Mouse (Mus musculus): ENCODE data around the gene Galnt2.
A peak's percentile ranks its signal among the peaks of the same experiment; 100 is the strongest.

Galnt2 gene

GRCm38 (mm10) chr8:124235536-124235935 is 4.3 kb downstream of the Galnt2 start:
- no peak for DNase-seq

DNA sequence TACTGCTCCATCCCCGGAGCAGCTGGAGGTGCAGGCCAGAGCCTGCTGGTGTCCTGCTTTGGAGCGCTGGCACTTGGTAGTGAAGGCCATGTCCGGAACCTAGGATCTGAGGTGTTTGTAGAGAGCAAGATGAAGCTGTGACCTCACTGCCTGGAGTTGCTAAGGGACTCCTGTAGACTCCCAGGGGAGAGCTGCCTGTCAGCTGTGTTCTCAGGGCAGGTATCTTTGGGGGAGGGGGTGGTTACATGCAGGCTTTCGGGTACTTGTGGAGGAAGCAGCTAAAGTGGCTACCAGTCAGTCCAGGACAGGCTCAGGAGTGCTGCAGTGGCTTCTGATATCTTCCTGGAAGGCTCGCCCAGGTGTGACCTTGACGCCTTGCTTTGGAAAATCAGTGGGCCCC is 8.2 kb downstream of the Galnt2 start:
- DNase-seq: no peak

DNA sequence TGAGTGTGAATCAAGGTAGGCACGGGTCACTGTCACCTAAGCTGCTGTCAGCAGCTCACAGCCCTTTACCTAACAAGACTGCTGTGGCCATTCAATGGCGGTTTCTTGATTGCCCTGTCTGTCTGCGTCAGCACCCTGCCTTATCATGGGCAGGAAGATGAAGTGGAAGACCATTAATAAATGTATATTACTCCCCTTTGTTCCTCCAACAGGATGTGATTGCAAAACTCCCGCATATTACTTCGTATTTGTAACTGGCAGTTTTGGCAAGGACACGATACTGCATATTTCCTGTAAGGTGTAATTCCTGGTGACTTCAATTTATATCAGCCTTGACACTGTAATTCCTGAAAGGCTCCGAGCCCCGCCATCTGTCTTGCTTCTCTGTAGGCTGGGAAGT is 9.7 kb downstream of the Galnt2 start:
- peak in 1 of 2 experiments; percentile 5 for DNase-seq

DNA sequence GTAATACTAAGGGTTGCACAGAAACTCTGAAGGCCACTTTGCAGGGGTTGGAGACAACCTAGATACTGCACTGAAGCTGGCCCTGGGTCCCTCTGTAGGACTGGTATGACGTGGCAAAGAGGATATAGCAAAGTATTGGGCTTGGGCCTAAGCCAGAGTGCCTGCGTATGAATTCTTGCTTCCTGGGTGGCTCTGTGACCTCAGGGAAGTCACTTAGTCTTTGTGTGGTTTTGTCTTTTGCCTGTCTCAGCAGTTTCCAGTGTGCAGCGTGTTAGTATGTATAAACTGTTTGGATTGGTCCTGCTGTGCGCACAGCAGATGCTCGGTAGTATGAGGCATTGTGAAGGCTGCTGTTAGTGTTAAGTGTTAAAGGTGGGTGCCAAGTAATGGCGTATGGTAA is 11.0 kb downstream of the Galnt2 start:
- no peak for DNase-seq

GRCm38 (mm10) chr8:124242913-124243312 is 11.7 kb downstream of the Galnt2 start:
- peak in 1 of 2 experiments; percentile 2 for DNase-seq

DNA sequence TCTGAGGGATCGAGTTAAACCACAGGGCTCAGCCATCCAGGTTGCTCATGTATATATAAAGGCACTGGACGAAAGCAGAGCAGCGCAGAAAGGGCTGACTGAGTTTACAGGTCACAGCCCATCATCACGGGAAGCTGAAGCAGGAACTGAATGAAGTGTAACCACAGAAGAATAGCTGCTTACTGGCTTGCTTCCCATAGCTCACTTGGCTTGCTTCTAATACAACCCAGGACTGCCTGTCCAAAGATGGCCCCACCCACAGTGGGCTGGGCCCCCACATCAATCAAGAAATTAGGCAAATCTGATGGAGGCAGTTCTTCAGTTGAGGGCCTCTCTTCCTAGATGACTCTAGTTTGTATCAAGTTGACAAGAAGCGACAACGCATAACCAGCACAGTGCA is 16.4 kb downstream of the Galnt2 start:
- DNase-seq: no peak

DNA sequence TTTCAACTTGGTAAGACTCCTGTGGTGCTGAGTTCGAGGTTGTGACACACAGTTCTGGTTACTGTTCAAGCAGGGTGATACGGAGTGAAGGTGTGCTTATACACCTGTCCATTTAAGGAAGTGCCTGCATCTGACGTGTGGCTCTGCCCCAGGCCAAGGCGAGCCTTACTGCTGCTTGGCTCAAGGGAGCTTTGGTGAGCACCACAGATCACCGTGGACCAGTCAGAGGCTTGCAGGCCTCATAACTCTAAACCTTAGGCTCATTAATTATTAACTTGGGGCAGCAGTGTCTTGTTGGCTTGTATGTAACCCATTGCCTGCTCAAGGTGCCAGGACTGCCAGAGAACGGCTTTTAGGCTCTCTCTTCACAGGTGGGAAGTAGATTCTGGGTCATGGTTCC is 17.5 kb downstream of the Galnt2 start:
- no peak for DNase-seq

DNA sequence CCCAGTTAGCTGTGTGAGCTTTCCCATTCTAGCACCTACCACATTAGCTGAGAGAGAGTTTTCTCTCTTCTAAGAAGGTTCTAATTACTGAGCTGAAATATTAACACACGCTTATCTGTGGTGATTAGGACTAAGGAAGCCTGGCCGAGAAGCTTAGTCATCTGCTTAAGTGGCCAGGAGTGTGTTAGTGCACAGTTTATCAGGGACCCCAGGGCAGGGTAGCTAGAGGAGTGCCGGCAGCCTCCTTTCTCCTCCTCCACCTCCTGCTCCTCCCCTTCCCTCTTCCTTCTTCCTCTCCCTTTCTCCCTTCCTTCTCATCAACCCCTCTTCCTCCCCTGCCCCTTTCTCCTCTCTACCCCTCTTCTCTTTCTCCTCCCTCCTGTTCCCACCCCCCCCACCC is 19.1 kb downstream of the Galnt2 start:
- DNase-seq: no peak

DNA sequence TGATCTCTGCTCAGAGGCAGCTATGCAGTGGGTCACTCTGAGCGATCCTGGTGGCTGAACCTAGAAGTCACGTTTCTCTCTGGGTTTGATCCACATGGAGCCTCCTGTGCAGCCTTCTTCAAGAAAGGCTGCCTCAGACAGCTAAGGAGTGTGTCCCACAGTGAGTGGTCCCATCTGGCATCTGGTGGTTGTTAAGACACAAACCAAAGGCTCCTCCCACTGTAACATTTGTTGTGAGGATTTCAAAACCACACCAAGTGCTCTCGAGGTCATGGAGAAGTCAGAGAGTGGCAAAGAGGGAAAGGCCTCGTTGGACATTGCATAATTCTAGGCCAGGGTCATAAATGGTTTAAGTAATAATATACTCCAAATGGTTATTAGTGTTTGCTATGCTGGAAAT is 19.6 kb downstream of the Galnt2 start:
- DNase-seq: no peak

DNA sequence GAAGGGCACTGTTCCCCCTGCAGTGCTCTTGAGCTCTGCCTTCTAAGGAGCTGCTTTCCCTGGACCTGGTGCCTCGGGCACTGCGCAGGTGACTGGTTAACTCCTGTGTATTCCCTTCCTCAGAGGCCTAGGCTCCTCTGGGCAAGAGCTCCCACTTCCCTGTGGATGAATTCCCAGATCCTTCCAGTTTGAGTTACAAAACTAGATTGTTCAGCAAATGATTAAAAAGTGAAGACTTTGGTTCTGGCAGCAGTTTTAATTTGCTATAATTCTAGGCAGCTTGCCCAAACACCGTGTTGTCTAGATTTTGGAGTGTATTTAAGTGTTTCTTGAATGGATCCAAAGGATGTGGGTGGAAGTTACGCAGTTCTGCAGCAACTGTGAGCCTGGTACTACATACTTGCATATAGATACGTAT is 21.4 kb downstream of the Galnt2 start:
- DNase-seq: no peak

DNA sequence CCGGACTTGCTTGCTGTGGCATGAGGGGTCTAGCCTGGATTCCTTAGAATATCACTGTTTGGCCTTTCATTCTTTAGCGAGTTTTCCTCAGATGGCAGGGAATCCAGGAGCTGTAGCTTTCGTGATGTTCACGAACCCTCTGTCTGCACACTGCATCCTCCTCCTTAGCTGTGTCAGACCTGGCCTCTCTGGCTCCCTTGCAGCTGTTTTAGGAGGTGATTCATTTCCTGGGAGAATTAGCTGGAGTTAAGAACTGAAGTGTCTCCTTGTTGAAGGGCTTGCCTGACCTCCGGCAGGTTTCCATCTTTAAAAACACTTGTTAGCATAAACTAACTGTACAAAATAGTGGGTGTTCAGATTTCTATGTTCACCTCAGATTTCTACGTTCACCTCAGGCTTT is 22.7 kb downstream of the Galnt2 start:
- no peak for DNase-seq

DNA sequence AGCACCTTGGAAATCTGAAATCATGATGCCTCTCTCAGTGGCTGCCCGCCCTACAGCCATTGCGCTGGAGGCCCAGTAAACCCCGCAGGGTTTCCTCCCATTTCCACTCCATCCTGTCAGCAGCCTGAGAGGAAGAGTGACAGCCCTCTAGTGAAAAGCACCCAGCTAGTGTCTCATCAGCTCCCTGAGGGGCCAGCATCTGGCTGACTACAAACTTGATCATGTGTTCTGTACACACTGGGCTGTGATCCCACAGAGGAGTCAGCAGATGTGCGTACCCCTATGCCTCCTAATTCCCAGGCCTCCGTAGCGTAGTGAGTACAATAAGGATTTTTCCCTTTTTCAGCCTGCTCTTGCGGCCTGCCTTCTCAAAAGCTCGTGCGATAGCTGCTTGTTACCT is 25.6 kb downstream of the Galnt2 start:
- no peak for DNase-seq

GRCm38 (mm10) chr8:124257363-124257762 is 26.2 kb downstream of the Galnt2 start:
- peak; percentile 62 to 73 for DNase-seq

GRCm38 (mm10) chr8:124259146-124259545 is 28.0 kb downstream of the Galnt2 start:
- no peak for DNase-seq

GRCm38 (mm10) chr8:124259925-124260324 is 28.7 kb downstream of the Galnt2 start:
- no peak for DNase-seq

GRCm38 (mm10) chr8:124260371-124260770 is 29.2 kb downstream of the Galnt2 start:
- no peak for DNase-seq

DNA sequence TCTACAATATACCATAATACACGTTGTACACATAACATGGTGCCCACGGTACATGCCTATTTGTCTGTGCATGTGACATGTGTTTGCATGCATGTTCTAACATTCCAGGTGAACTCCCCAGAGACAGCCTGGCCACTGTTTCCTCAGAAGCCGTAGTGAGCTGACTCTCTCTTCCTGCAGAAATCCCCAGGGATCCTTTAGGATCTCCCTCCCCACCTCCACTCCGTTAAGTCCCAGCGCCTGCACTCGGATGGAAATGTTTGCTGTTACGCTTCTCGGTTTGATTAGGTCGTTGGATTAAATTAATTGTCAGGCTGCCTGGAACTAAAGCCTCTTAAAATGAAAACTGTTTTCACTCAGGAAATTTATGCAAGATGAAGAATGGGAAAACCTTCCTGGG is 31.9 kb downstream of the Galnt2 start:
- no peak for DNase-seq

DNA sequence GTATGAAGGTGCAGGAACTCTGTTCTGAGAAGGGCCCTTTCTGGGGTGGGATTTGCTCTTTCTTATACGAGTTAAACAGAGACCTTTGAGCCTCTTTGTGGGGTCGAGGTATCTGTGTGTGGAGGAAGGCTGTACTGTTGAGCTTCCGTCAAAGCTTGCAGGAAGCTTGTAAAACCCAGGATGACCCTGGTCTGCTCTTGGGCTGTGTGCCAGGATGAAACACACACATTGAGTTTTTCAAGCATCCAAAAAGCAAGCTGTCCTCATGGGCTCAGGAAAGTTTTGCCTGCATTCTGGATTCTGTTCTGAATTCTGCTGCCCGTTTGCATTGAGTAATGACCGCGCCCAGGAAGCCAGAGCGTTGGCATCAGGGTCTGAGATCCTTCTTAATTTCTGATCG is 32.8 kb downstream of the Galnt2 start:
- DNase-seq: no peak

DNA sequence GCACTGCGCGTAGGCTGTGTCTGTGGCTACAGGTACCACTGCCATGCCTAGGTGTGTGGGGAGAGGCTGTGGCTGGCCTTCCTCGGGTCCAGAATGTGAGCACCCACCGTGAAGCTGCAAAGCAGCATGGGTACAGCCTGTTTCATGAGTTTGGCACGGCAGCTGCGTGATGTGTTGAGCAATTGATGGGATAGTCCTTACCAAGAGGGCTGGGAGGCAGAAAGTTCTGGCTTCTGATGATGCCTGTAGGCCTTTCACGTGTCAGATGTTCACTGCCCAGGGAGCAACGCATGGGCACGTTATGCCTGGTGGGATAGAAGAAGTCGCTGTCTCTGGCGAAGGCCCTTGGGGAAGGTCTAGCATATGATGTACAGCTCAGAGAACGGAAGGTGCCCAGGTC is 33.5 kb downstream of the Galnt2 start:
- no peak for DNase-seq

DNA sequence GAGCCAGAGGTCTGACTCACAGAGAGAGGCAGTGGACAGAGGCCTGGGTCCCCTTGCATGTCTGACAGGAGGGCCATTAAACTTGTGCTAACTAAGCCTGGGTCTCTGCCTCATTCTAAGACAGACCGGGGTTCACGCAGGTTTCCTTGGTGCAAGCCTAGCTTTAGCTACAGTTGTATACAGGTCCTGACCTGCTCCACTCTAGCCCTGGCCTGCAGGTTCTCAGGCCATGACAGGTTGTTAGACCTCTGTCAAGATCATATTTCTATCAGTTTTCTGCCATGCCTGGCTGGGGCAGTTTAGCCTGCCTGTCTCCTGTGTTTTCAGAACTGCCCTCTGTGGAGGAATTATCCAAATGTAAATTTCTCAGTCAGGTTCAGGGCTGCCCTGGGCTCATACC is 33.9 kb downstream of the Galnt2 start:
- no peak for DNase-seq

DNA sequence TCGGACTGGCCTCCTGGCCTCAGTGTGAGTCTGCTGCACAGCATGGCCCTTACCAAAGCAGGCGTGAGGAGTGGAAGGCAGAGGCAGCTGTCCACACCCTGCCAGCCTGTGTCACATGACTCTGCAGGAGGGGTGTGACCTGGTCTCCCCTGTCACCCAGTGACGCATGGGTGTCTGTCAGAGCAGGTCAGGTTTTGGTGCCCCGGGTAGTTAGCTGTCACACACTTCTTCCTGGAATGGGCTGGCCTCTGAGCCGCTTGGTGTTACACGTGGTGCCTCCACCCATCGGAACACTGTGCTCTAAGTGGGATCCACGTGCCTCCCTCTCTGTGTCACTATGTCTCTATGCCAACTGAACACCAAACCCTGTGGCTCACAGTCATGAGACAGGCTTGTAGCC is 34.6 kb downstream of the Galnt2 start:
- DNase-seq: no peak

DNA sequence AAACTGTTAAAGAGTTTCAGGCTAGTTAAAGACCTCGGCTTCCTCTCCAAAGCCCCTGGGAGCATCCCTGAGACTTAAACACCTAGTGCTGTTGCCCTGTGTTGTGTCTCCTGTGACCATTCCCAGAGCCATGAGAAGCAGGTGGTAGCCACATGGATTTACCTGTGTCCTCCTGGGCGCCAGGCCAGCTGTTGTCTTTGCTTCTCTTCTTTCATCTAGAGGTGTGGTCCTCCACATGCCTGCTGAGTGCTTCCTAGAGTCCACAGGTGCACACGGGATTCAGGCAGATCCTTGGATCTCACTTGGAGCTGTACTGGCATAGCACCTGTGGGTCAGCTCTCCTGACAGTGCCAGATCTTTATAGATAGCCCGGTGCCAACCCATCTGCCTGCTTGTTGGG is 36.0 kb downstream of the Galnt2 start:
- DNase-seq: peak in 1 of 2 experiments; percentile 39

- no peak for DNase-seq
Observed at GRCm38 (mm10) chr8:124270504-124270903, 39.3 kb downstream of the Galnt2 start.

- no peak for DNase-seq
Observed at GRCm38 (mm10) chr8:124270904-124271303, 39.7 kb downstream of the Galnt2 start.

GRCm38 (mm10) chr8:124271518-124271917 is 40.3 kb downstream of the Galnt2 start:
- DNase-seq: no peak

DNA sequence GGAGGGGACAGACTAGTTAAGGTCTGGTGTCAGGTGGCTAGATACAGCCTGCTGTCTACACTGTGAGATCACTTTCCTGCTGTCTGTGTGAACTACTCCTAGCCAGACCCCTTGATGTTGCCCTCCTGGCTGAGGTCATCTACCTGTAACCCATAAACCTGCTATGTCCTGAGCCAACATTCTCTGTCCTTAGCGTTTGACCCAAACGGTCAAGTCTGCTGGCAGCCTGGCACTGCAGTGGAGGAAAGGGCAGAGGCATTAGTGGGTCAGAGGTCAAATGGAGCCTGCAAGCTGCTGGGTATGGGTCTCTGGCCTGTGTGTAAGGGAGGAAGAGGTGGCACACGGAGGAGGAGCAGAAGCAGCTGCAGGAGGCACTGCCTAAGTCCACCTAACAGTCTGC is 41.6 kb downstream of the Galnt2 start:
- no peak for DNase-seq
